Mouse (Mus musculus): ENCODE data around the gene Gm17467. TPM values are rescaled to one million over a fixed set of nuclear protein-coding genes. Genes with fewer than 3 reads are reported as not detected.
"Not testable (repeated sequence)": the region's sequence is repeated elsewhere in the genome, so short reads cannot be mapped to it uniquely, and the experiment has no call there.

Gm17467 gene
- not detected for total RNA-seq (2022)

DNA sequence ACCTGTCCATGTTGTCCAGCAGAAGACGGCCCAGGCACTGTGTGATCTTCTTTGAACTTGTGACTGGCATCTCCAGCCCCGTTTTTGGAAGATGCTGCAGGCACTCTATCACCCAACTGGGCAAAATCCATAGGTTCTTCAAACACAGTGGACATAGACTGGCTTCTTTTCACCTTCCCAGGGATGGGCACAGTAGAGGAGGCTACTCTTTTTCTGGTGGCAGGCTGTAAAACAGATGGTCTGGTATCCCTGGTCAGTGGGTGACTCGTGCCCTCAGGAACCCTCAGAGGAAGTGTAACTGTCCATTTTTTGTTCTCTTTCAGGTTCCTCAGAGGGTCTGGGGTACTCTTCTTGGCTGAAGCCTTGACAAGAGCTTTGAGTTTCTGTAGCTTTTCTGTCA, at the start of gene Gm17467:
TSS of gene Gm17467 (minus strand) at position 101 of the 400 bp plus-strand sequence.
- not testable (repeated sequence) for DNase-seq

Other genes starting within 250 kb of the Gm17467 start
- gene Cldn34c2, start 123.1 kb downstream of the Gm17467 start, total RNA-seq (2022) = 1 to 10 TPM in 2 of 4 experiments, not detected in 2; 2.0 to 3.1 TPM
- gene Cldn34c3, start 88.9 kb upstream of the Gm17467 start, total RNA-seq (2022) = not detected

All from adrenal gland, adult 8-10 months (tissue).